Mouse (Mus musculus): ENCODE results near the gene Tnrc18. TPM values are rescaled to one million over a fixed set of nuclear protein-coding genes. Genes with fewer than 3 reads are reported as not detected.

The Tnrc18 gene
- total and polyA plus RNA-seq, 2 experiments from 2014 or later = 23.4 to 116 TPM

DNA sequence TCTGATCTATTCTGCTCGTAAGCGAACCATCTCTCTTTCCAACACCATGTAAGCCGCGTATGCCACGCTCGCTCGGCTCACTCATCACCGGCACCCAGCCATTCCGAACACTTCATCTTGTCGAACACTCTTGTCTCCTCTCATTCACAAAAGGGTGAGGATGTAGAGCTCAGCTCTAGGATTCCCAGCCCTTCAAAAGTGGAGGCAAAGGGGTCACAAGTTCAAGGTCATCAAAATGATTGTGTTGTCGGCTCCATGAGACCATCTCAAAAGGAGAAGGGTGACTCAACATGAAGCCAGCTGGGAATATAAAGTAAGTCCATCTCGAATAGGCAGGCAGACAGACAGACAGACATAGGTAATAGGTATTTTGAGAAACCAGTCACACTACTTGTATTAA, 19.3 kb downstream of the Tnrc18 start:
- ATAC-seq (0 out of 2 replicates have a peak, but pooled peaks have one; percentile 23), DNase-seq (peak; percentile 24)
- no peak overlapping the region for H3K27ac ChIP-seq (ENCODE audit: low read depth, low read length)
- H3K9ac ChIP-seq = no peak overlapping the region
- H3K27me3 ChIP-seq (ENCODE audit: insufficient read depth, low read length) = no peaks in the 10 kb centered on the region
- H3K4me2 ChIP-seq (ENCODE audit: low read depth) = no peak overlapping the region; the same call in 1 of the 2 replicates
- H3K4me3 ChIP-seq (ENCODE audit: low read depth, low read length) = no peak overlapping the region
- 0 out of 2 replicates have a peak, but pooled peaks cover 4% of the 10 kb centered on the region for H3K36me3 ChIP-seq (ENCODE audit: insufficient read depth)
- H3K9me3 ChIP-seq (ENCODE audit: low read length) = no peaks in the 10 kb centered on the region
- TF ChIP-seq CTCF (IDR thresholded peaks at IDR 0.05; ENCODE audit: low read depth) = no peak
- H3K4me1 ChIP-seq (ENCODE audit: insufficient read depth) = peaks cover 20% of the 10 kb centered on the region
- 60% methylated on average over 12 of the region's 12 CpGs for WGBS

DNA sequence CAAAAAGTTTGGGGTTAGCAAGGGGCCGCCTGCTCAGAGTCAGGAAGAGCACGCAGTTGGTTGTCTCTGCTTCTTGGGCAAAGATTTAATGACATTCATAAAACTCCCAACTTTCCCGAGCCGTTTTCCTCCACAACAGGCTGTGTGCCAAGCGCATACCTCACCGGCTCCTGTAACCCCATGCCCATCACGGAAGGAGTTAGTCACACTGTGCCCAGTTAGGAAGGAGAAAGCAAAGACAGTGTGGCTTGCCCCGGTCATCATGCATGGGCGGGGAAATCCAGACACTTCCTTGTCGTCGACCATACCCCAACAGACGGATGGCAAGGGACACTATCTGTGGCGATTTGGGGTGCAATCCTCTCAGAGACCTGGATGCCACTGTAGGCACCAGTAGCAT, 19.8 kb downstream of the Tnrc18 start:
- Histone ChIP-seq H3K27ac (ENCODE audit: low read depth, low read length) (no peak overlapping the region), H3K4me1 (ENCODE audit: insufficient read depth) (peaks cover 19% of the 10 kb centered on the region)

DNA sequence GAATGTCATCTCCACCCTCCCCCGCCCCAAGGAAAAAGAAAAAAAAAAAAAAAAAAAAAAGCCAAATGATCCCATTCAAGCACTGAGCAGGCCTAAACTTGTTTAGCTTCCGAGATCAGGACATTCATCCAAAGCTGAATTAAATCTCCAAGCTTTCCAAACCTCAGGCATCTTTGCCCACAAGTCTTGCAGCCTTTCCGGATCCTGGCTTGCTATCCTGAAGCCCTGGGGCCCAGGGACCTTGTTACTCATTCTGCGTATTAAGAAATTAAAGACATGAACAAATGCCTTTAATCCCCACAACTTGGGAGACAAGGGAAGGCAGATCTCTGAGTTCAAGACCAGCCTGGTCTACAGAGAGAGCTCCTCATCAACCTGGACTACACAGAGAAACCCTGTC, 20.5 kb downstream of the Tnrc18 start:
- H3K27me3 ChIP-seq (ENCODE audit: insufficient read depth, low read length) = no peaks in the 10 kb centered on the region
- 0 out of 2 replicates have a peak, but pooled peaks cover 4% of the 10 kb centered on the region for H3K36me3 ChIP-seq (ENCODE audit: insufficient read depth)
- DNase-seq (no peak), ATAC-seq (no peak)
- 70% methylated on average over 4 of the region's 4 CpGs for WGBS
- no peak overlapping the region for H3K4me3 ChIP-seq (ENCODE audit: low read depth, low read length)
- H3K9me3 ChIP-seq (ENCODE audit: low read length) = no peaks in the 10 kb centered on the region
- peaks cover 12% of the 10 kb centered on the region for H3K4me1 ChIP-seq (ENCODE audit: insufficient read depth)
- TF ChIP-seq CTCF (IDR thresholded peaks at IDR 0.05; ENCODE audit: low read depth) = no peak
- no peak overlapping the region for H3K9ac ChIP-seq
- no peak overlapping the region for H3K4me2 ChIP-seq (ENCODE audit: low read depth)
- H3K27ac ChIP-seq (ENCODE audit: low read depth, low read length) = no peak overlapping the region

More for the DNA sequence above, 19.8 kb downstream of the Tnrc18 start:
- no peak overlapping the region for H3K9ac ChIP-seq
- H3K9me3 ChIP-seq (ENCODE audit: low read length) = no peaks in the 10 kb centered on the region
- 0 out of 2 replicates have a peak, but pooled peaks cover 4% of the 10 kb centered on the region for H3K36me3 ChIP-seq (ENCODE audit: insufficient read depth)
- H3K4me2 ChIP-seq (ENCODE audit: low read depth) = no peak overlapping the region
- WGBS = 48% methylated on average over 13 of the region's 13 CpGs
- no peak for ATAC-seq
- no peaks in the 10 kb centered on the region for H3K27me3 ChIP-seq (ENCODE audit: insufficient read depth, low read length)
- no peak overlapping the region for H3K4me3 ChIP-seq (ENCODE audit: low read depth, low read length)
- no peak for DNase-seq
- no peak for TF ChIP-seq CTCF (IDR thresholded peaks at IDR 0.05; ENCODE audit: low read depth)

DNA sequence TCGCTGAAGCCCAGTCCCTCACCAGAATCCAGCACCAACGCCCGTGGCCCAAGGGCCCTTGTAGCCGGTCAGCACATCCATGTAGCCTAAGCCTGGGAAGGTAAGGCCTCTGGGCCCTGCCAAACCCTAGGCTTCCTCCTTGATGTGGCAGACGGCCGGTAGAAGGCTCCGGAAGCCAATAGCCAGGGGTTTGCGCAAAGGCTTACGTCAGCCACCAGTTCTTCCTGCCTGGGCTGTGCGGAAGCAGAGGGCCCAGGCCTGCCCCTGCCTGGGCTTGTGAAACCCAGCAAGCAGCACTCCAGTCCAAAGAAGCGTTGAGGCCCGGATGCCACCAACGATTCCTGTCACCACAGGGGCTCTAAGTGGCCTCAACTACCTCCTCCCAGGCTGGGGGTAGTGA, 22.9 kb downstream of the Tnrc18 start:
- 79% methylated on average over 13 of the region's 13 CpGs for WGBS

DNA sequence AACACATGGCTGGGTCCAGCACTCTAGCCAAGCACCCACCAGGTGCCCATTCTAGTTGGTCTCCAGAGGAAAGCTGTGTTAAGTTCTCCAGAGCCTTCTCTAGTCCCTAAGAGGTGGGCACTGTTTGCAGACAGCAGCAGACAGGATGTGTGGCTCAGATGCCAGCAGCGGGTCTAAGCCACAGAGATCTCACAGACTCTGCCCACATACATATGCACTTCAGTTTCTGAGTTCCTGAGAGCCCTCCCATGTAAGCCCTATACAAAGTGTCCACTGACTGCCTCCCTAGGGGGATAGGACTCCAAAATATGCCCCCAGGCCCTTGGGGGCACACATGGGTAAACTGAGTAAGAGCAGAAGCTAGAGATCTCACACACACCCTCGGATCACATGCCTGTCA, 23.3 kb downstream of the Tnrc18 start:
- DNase-seq (no peak), ATAC-seq (no peak)
- Histone ChIP-seq H3K9me3 (ENCODE audit: low read length) (no peaks in the 10 kb centered on the region), H3K27me3 (ENCODE audit: insufficient read depth, low read length) (no peaks in the 10 kb centered on the region), H3K27ac (ENCODE audit: low read depth, low read length) (no peak overlapping the region), H3K36me3 (ENCODE audit: insufficient read depth) (peaks cover 7% of the 10 kb centered on the region), H3K9ac (no peak overlapping the region), H3K4me3 (ENCODE audit: low read depth, low read length) (no peak overlapping the region), H3K4me2 (ENCODE audit: low read depth) (no peak overlapping the region), H3K4me1 (ENCODE audit: insufficient read depth) (0 out of 2 replicates have a peak, but pooled peaks cover 3% of the 10 kb centered on the region)
- WGBS = 82% methylated on average over 2 of the region's 2 CpGs
- TF ChIP-seq CTCF (IDR thresholded peaks at IDR 0.05; ENCODE audit: low read depth) = no peak

More for the DNA sequence above, 22.9 kb downstream of the Tnrc18 start:
- Histone ChIP-seq H3K9ac (no peak overlapping the region), H3K4me2 (ENCODE audit: low read depth) (no peak overlapping the region), H3K27ac (ENCODE audit: low read depth, low read length) (no peak overlapping the region), H3K36me3 (ENCODE audit: insufficient read depth) (0 out of 2 replicates have a peak, but pooled peaks cover 4% of the 10 kb centered on the region), H3K27me3 (ENCODE audit: insufficient read depth, low read length) (no peaks in the 10 kb centered on the region), H3K4me1 (ENCODE audit: insufficient read depth) (0 out of 2 replicates have a peak, but pooled peaks cover 3% of the 10 kb centered on the region), H3K9me3 (ENCODE audit: low read length) (no peaks in the 10 kb centered on the region), H3K4me3 (ENCODE audit: low read depth, low read length) (no peak overlapping the region)
- ATAC-seq (no peak), DNase-seq (no peak)
- no peak for TF ChIP-seq CTCF (IDR thresholded peaks at IDR 0.05; ENCODE audit: low read depth)

DNA sequence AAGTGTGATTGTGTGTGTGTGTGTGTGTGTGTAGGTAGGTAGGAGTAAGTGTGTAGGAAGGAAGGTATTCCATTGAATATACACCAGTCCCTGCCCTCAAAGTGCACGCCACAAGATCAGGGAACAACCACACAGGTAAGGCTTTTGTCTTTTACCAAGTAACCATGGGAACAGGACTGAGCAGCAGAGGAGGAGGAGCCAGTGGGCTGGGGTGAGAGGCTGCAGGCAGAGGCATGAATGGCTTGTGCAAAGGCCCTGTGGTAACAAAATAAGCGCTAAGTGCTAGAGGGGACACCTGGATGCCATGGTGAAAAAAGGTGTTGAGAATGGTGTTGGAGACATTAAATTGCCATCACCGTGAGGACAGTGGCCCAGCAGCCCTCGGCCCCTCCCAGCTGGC, 24.9 kb downstream of the Tnrc18 start:
- DNase-seq = no peak
- no peak overlapping the region for H3K4me3 ChIP-seq (ENCODE audit: low read depth, low read length)
- H3K4me1 ChIP-seq (ENCODE audit: insufficient read depth) = no peaks in the 10 kb centered on the region
- H3K36me3 ChIP-seq (ENCODE audit: insufficient read depth) = peaks cover 23% of the 10 kb centered on the region
- 81% methylated on average over 4 of the region's 4 CpGs for WGBS
- ATAC-seq = no peak; the same call in 1 of the 2 replicates
- H3K9me3 ChIP-seq (ENCODE audit: low read length) = no peaks in the 10 kb centered on the region
- no peak for TF ChIP-seq CTCF (IDR thresholded peaks at IDR 0.05; ENCODE audit: low read depth)
- H3K4me2 ChIP-seq (ENCODE audit: low read depth) = no peak overlapping the region
- H3K9ac ChIP-seq = no peak overlapping the region
- no peaks in the 10 kb centered on the region for H3K27me3 ChIP-seq (ENCODE audit: insufficient read depth, low read length)
- no peak overlapping the region for H3K27ac ChIP-seq (ENCODE audit: low read depth, low read length)

DNA sequence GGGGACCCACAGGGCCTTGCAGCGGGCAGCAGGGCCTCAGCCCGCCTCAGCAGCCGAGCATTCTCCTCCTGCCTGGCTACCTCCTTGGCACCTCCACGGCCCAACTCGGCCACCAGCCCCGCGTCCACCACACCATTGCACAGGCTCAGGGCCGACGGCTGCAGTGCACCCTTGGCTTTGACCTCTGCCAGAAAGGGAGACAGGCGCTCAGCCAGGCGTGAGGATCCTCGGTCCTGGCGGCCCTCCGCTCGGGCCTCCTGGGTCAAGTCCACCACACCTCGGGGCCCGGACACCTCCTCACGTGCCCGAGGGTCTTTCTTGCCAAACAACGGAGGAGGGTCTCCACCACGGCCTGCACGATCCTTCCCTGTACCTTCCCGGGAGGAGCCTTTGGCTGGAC, 29.2 kb downstream of the Tnrc18 start:
- Histone ChIP-seq H3K36me3 (ENCODE audit: insufficient read depth) (peaks cover 38% of the 10 kb centered on the region), H3K4me1 (ENCODE audit: insufficient read depth) (no peaks in the 10 kb centered on the region), H3K4me2 (ENCODE audit: low read depth) (no peak overlapping the region), H3K27ac (ENCODE audit: low read depth, low read length) (no peak overlapping the region), H3K9me3 (ENCODE audit: low read length) (no peaks in the 10 kb centered on the region), H3K9ac (no peak overlapping the region), H3K27me3 (ENCODE audit: insufficient read depth, low read length) (no peaks in the 10 kb centered on the region), H3K4me3 (ENCODE audit: low read depth, low read length) (no peak overlapping the region)
- no peak for TF ChIP-seq CTCF (IDR thresholded peaks at IDR 0.05; ENCODE audit: low read depth)
- DNase-seq (no peak), ATAC-seq (no peak)
- 92% methylated on average over 23 of the region's 23 CpGs for WGBS
